Mouse (Mus musculus) embryo, embryonic 10 days (tissue): ENCODE results near the gene Fcgr1.
"Not testable (repeated sequence)": the region's sequence is repeated elsewhere in the genome, so short reads cannot be mapped to it uniquely, and the experiment has no call there.

ENCODE experiments used
- DNase-seq: peaks from one replicate; pipeline ENCODE4 v3.0.0-alpha.2; 2015; ENCODE audit warnings: low spot score

The Fcgr1 gene

DNA sequence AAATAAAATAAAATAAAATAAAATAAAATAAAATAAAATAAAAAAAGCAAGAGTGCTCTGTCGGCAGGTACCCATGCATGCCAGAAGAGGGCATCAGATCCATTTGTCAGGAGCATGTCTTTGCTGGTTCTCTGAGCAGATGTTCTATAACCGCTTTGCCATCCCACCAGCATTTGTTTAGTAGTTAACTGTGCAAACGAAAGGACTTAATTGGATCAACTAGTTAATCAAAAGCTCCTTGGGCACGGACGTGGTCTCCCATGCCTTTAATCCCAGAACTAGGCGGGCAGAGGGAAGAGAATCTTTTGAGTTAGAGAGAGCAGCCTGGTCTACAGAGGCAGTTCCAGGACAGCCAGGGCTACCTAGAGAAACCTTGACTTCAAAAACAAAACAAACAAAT, 33.4 kb upstream of the Fcgr1 start:
- peak; percentile 77 for DNase-seq

DNA sequence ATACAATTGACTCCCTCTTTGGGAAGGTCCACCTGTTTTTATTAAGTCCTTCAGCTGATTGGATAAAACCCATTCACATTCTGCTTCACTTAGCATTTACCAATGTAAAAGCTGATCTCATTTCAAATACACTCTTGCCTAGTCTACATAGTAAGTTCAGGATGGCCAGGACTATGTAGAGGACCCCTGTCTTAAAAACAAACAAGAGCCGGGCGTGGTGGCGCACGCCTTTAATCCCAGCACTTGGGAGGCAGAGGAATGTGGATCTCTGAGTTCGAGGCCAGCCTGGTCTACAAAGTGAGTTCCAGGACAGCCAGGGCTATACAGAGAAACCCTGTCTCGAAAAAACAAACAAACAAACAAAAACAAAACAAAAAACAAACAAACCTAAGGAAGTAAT, 30.0 kb upstream of the Fcgr1 start:
- DNase-seq = not testable (repeated sequence)

DNA sequence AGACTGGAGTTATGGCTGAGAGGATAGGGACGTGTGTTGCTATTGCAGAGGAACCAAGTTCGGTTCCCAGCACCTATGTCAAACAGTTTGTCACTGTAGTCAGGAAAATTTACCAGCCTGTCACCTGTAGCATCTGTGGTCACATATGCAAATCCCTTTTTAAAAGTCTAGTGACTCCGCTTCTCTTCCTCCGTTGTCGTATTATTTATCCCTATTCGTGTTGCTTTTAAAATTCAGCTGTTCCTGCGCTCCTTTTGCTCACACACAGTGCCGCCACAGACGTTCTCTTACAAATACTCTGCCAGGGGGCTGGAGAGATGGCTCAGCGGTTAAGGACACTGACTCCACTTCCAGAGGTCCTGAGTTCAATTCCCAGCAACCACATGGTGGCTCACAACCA, 28.8 kb upstream of the Fcgr1 start:
- peak; percentile 42 for DNase-seq

DNA sequence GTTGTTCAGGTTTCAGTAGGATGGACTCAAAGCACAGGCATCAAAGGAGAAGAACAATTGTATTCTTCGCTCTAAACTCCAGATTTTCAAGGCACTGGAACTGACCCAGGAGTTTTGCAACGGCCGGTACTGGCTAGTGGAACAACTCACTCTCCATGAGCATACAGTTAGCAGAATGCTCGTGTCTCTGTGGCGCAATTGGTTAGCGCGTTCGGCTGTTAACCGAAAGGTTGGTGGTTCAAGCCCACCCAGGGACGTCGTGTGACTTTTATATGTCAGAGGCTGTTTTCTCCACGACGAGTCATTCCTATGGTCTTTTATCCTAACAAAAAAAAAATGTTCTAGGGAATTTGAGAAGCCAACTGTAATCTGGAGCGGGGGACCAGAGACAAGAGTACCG, 28.1 kb upstream of the Fcgr1 start:
- peak; percentile 80 for DNase-seq

DNA sequence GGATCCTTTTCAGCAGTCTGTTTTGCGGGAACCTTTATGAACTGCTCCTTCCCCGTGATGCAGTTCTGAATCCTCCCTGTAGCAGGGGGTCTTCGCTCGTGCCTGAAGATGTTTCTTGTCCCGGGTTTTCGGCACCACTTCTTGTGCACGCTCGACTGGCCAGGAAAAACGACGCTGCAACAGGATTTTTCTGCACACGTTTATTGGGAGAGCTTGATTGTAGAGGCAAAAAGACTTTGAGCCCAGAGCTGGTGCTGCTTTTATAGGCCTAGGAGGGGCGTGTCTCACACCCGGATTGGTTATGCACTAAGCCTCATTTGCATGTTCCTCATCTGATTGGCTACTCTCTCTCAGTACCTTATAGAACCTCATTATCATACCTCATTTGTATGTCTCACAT, 26.2 kb upstream of the Fcgr1 start:
- not testable (repeated sequence) for DNase-seq

DNA sequence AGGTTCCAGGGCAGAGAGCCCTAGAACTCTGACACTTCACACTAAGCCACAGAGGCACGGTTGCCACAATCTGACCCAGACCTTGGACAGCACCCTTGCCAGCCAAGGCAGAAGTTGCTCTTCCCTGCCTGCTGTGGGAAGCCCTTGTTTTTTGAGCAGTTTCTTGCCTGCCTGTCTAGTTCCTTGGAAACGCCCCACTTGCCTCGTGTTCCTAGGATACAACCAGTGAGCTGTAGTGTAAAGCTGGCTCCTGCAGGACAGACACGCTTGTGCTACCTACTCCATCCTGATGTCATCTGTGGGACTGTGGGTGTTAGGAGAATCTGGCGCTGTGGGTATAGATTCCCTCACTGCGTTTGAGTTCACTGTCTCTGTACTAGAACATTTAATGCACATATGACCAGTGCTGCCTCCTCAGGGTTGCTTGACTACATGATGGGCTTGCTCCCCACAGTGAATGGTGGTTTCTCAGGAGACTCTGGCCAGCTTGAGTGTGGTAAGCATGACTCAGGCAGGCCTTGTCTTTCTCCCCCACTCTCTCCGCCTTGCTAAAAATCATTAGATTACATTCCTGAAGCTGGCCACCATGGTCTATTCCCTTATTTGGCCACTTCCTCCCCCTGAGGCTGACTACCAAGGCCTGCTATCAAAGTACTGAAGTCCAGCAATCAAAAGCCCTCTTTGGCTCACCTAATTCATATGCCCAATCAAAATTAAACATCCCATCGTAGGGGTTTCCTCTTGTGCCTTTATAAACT, 18.8 kb upstream of the Fcgr1 start:
- peak; percentile 39 for DNase-seq

DNA sequence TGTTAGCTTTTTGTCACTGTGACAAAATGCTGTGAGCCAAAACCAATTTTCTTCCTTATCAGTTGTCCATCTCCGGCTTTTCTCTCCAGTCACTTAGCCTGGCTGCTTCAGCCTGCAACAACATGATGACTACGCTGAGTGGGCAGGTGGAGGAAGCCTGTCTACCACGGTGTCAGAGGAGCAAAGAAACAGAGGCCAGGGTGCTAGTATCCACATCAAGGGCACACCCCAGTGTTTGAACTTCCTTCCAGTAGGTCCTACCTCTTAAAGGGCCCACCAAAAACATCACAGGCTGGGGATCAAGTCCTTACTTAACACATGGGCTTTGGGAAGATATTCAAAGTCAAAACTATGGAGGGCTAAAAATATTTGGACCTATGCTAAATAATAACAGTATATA, 15.7 kb upstream of the Fcgr1 start:
- DNase-seq = no peak

DNA sequence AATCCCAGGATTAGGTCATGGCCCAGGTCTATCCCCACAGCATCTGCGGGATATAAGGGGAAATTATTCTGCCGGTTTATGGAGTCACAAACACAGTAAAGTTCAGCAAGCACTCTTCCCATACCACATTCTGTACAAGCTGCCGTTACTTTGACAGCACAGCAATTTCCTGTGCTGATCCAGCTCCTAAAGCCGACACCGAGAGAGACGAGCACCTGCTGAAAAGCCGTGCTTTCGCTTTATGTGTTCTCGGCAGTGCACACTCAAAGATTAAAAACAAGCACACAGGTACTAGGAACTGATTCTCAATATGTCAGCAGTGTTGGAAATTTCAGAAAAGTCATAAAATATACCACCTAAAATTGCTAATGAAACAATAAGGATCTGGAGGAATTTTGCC, 12.7 kb upstream of the Fcgr1 start:
- DNase-seq = no peak

DNA sequence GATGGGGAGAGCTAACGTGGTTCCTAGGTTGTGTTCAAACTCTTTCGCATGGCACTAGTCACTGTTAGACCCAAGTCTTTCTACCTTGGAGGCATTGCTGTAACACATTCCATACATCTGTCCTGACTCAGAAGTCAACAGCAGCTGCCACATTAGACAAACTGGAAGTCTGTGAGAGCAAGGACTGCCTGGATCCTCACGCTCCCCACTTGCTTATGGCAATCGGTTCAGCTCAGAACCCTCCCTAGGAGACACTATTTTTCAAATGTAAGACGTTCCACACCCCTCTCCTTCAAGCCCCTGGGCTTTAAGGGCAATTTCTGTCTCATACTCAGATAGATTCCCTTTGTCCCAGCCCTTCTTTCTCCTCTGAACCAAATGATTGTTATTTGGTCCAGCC, 8.3 kb upstream of the Fcgr1 start:
- DNase-seq = no peak

DNA sequence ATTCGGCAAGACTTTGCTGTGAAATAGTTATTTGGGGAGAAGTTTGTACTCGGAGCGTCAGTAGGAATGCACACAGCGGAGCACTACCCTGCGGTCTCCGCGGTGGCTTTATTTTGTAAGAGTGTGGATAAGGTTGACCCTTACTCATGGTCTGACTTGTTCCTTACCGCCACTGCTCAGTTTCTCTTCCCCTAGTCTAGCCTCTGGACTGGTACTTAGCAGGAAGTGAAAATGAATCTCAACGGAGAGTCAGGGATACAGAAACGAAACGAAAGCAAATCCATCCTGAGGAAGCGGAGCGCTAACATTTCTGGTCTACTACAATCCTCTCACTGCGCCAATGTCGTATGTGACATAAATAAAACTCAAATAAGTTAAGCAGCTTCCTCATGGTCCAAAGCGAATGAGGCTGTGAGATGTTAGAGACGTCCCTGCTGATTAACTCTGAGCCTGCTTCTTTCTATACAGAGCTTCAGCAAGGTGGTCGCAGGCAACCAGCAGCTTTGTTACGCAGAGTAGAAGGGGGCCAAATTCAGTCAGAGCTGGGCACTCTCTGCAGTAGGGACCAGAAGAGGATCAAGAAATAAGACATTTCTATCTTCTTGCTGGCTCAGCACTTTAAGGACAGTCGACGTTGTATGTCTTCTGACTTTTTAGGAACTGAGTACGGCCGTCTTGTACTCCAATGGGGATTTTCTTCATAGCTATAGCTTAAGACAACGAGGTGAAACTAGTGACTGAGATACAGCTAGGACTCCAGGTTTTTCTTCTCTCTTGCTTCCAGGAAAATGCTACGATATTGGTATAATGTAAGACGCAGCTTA, 7.1 kb upstream of the Fcgr1 start:
- no peak for DNase-seq

DNA sequence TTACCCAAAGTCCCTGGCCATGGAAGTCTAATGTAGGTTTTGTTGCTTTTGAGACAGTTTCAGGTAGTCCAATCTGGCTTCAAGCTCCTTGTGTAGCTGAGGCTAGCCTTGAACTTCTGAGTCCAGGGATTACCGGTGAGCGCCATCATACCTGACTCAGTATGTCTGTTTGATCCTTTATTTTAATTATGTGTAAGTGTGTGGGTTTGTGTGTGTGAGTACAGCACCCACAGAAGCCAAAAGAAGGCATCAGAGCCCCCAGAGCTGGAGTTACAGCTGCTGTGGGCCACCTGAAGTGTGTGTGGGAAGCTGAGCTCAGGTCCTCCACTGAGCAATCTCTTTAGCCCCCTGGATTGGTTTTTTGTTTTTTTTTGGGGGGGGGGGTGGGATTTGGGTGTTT, 5.8 kb upstream of the Fcgr1 start:
- no peak for DNase-seq

DNA sequence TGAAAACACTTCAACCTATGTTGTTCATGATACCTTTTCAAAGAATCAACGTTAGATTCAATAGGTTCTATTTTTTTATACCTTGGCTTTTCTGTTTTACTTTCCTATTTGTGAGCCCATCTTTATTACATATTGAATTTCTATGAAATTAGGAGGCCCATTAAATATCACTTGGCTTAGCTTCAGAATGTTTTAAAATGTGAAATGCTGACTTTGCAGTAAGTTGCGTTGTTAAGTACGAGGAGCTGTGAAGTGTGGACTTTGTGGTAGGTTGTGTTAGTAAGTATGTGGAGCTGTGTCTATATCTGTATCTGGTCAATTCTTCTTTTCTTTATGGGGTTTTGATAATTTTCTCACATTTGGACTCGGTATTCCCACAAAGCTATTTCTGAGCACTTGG, 4.6 kb upstream of the Fcgr1 start:
- no peak for DNase-seq

DNA sequence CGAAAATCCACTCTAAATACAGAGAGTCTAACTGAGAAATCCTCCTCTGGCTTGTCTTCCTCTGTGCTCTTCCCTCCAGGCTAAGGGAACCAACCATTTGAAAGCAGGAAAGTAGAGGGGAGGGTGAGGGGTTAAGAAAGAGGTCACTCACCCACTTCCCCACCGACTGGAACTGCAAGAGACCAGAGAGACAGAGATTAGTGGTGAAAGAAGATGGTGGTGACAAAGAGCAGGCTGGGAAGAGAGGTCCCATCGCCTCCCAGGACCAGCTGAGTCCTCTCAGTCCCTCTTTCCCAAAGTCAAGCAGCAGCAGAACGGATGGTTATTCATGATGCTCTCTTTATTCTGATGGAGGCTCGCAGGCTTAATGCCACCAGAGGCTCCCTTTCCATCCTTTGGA, 401 bp downstream of the Fcgr1 start:
- no peak for DNase-seq

DNA sequence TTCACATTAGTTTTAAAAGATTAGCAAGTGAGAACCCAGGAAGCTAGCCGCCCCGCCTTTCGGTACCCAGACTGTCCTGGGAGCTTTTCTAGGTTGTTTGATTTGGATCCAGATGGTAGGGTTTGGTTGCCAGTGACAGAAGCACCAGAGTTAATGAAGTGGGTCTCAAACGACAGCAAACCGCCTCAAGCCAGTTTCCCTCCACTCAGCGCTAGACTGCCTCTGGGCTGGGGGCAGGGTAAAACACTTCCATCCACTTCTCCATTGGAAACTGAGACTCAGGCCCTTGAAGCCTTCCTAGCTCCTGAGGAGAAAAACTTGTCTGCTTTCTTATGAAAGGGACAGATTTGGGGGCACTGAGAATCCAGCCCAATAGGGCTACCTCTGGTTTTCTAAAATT, 1.1 kb downstream of the Fcgr1 start:
- no peak for DNase-seq

DNA sequence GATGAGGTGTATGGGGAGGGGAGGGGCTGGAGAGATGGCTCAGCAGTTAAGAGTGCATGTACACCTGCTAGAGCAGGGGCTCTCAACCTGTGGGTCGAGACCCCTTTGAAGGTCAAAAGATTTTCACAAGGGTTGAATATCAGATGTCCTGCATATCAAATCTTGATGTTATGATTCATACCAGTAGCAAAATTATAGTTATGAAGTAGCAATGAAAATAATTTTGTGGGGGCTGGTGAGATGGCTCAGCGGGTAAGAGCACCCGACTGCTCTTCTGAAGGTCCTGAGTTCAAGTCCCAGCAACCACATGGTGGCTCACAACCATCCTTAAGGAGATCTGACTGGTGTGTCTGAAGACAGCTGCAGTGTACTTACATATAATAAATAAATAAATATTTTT, 3.0 kb downstream of the Fcgr1 start:
- not testable (repeated sequence) for DNase-seq

DNA sequence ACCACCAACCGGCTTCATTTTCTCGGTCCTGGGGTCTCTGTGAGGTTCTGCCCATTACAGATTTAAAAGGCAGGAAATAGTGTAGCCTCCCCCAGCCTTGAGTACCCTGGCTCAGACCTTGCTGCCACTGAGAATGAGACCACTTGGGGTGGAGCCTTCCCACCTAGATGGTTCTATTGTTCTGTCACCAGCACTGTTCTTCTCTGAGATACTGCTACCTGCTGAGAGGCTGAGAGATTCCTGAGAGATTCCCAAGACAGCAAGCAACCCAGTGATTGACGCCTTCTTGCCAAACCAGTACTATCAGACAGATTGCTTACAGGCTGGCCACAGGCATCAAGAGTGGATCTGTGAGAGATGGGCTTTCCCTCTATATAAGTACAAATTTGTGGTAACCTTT, 4.6 kb downstream of the Fcgr1 start:
- no peak for DNase-seq

DNA sequence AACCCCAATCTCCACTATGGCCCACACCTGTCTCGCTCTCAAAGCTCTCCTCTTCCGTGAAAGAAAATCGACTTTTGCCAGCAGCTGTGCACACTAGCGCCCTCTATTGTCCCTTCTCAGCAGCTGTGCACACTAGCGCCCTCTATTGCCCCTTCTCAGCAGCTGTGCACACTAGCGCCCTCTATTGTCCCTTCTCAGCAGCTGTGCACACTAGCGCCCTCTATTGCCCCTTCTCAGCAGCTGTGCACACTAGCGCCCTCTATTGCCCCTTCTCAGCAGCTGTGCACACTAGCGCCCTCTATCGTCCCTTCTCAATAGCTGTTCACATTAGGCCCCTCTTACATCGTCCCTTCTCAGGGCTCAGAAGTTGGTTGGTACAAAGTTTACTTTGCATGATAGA, 6.4 kb downstream of the Fcgr1 start:
- not testable (repeated sequence) for DNase-seq

DNA sequence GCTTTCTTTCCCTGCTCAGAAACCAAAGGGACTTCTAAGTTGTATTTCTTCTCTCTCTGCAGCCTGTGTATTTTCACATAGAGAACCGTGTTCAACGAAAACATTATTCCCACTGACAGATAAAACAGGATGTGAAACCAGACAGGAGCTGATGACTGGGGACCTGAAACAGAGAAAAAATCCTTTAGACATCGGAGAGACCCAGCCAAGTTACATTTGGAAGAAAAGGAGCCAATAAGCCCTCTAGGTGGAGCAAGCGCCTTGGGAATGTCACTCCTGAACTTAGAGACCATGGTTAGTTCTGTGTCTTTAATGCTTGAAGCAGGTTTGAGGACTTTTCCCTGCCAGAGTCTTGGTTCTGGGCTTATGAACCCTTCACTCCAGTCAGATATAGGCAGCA, 9.3 kb downstream of the Fcgr1 start:
- peak; percentile 76 for DNase-seq

DNA sequence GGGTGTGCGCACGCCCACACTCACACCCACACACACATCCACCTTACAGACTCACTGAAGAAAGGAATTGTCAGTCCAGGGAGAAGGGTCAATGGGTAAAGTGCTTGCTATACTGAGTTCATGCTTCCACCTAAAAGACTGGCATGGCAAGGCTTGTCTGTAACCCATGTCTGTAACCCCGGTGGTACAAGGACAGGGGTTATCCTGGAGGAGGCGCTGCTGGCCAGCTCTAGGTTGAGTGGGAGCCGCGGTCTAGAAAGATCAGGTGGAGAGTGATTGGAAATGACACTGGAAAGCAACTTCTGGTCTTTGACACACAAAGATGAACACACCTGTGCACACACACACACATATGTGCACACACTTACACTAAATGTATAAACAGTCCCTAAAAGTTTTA, 13.1 kb downstream of the Fcgr1 start:
- DNase-seq = no peak

DNA sequence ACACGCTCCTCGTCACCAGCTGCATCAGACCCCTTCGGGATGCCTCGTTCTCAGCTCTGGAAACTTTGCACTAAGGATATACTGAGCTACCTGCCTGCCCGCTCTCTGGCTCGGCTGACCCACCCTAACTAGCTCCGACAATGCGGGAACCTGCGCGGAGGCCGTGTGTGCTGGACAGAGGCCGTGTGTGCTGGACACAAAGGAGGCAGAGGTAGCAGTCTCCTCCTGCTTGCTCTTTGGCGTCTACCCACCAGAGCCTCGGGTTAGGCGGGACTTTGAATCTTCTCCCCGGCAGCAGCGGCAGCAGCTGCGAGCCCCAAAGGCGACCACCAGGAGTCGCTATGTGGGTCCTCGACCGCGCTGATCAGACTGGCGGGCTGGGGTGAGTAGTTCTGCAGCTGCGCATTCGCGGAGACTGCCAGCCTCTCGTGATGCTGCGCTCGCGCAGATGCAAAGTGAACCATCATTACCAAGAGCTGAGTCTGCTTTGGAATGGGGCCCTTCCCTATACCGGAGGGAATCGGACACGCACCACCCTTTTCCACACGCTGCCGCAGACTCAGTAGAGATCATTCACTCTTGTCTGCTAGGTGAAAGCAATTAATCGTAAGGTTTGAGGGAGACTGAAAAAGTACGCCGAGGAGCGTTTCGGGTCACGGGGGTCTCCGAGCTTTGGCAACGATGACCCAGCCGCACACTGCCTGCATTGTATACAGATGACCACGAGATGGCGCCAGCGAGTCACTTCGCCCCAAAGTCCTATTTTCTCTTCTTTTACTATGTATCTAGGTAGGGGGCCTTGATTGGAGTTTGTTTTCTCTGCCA, 15.8 kb downstream of the Fcgr1 start:
- peak; percentile 95 for DNase-seq

DNA sequence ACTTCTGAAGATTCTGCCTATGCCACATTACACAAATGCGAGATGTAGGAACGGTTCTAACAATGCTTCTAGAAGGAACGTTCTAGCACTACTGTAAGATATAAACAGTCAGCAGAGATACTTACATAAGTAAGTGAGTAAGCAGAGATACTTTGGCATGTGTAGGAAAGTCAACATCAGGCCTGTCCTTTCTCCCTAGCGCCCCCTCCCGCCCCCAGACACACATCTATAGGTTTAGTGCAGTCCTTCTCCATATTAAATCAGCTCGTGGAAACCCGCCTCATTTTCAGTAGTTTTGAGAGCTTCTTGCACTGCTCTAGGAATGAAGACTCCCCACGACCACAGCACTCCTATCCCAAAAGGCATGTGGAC, 16.4 kb downstream of the Fcgr1 start:
- DNase-seq = peak; percentile 41

DNA sequence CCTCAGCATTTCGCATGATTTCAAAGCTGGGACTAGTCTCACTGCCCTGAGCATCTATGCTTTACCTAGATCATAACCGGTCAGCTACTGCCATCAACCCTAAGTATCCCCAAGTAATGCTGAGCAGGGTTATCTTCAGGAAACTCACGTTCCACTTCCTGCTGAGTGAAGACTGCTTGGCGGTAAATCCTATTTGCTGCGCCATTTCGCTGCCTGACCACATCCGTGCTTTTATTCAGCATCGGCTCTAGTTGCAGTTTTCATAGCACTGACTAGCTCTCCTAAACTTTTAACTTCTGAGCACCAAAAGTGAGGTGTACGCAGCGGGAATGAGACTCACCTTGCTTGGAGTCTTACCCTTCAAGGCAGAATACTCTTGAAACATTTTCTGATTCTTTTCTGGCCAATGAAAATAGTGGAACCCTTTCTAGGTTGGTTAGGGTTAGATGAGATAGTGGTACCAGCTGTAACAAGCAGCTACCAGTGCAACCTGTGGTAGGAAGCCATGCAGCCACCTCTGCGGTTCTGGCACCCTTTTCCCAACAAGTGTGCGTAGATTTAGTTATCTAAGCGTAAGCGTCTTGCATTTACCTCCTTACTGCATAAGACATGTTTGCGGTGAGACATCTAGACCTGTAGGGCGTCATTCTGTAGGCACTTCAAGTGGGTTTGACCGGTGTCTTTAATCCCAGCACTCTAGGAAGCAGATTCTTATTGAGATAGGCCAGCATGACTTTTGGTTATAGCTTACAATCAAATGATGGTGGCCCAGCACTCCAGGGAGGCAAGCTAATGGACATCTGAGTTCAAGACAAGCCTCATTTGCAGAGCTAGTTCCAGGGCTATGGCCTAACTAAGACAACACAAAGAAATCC, 19.9 kb downstream of the Fcgr1 start:
- no peak for DNase-seq
